Comparison of ENCODE assay signal across 14 mouse cellular contexts in genomic region chr12:100852370-100852769, GRCm38 (mm10).
"Had no signal": no experiment of that assay in that cellular context is flagged by ENCODE, and none has a peak within 500 bp of the region (broad histone marks: within the 10 kb centered on the region; RNA-seq: fewer than 3 reads in every experiment).

No protein-coding gene starts in this region.

- DNase-seq: gastrocnemius, postnatal 14 days; gastrocnemius, postnatal 36 days; heart, adult 18-20 months; heart, postnatal 10 days; heart, postnatal 4 days; kidney, adult 18-20 months; kidney, adult 8-10 months; kidney, postnatal 10 days; layer of hippocampus, adult 9-11 months; layer of hippocampus, postnatal 36 days; left cerebral cortex, postnatal 4 days had no signal

- ATAC-seq: hindbrain, postnatal 0 days; intestine, embryonic 16.5 days; liver, embryonic 12.5 days had no signal
